Mouse (Mus musculus): ENCODE results near the gene Ribc2.

Gene Ribc2

GRCm38 (mm10) chr15:85131275-85132192, at the start of gene Ribc2, which contains the start of gene Smc1b:
Gene Ribc2, plus strand, starts transcription at chr15:85132078.
Gene Smc1b, minus strand, starts transcription at chr15:85131964.
- peak; percentile 61 for DNase-seq

- DNase-seq, result no peak
Measured at GRCm38 (mm10) chr15:85085641-85086040, 46.2 kb upstream of the Ribc2 start.

- no peak for DNase-seq
Measured at GRCm38 (mm10) chr15:85132193-85132520, 279 bp downstream of the Ribc2 start.

- no peak for DNase-seq
Measured at GRCm38 (mm10) chr15:85135143-85135542, 3.3 kb downstream of the Ribc2 start.

GRCm38 (mm10) chr15:85141290-85141689, 9.4 kb downstream of the Ribc2 start:
- no peak for DNase-seq

GRCm38 (mm10) chr15:85142441-85142840, 10.6 kb downstream of the Ribc2 start:
- DNase-seq, result no peak

- no peak for DNase-seq
Measured at GRCm38 (mm10) chr15:85143161-85143560, 11.3 kb downstream of the Ribc2 start.

GRCm38 (mm10) chr15:85143747-85144146, 11.9 kb downstream of the Ribc2 start:
- no peak for DNase-seq

GRCm38 (mm10) chr15:85144249-85144648, 12.4 kb downstream of the Ribc2 start:
- no peak for DNase-seq

- DNase-seq, result peak; percentile 81
Measured at GRCm38 (mm10) chr15:85151433-85151918, 19.6 kb downstream of the Ribc2 start.

- DNase-seq, result peak; percentile 31
Measured at GRCm38 (mm10) chr15:85152577-85152976, 20.7 kb downstream of the Ribc2 start.

- DNase-seq, result no peak
Measured at GRCm38 (mm10) chr15:85154091-85154490, 22.2 kb downstream of the Ribc2 start.

- no peak for DNase-seq
Measured at GRCm38 (mm10) chr15:85156198-85156597, 24.3 kb downstream of the Ribc2 start.

- no peak for DNase-seq
Measured at GRCm38 (mm10) chr15:85161416-85161815, 29.5 kb downstream of the Ribc2 start.

GRCm38 (mm10) chr15:85162693-85163663, 31.1 kb downstream of the Ribc2 start:
- DNase-seq, result peak; percentile 25

- no peak for DNase-seq
Measured at GRCm38 (mm10) chr15:85166433-85166933, 34.6 kb downstream of the Ribc2 start.

- no peak for DNase-seq
Measured at GRCm38 (mm10) chr15:85167086-85167679, 35.3 kb downstream of the Ribc2 start.

- DNase-seq, result peak; percentile 34
Measured at GRCm38 (mm10) chr15:85172054-85172453, 40.2 kb downstream of the Ribc2 start.

- DNase-seq, result no peak
Measured at GRCm38 (mm10) chr15:85173425-85173824, 41.5 kb downstream of the Ribc2 start.

GRCm38 (mm10) chr15:85174060-85174459, 42.2 kb downstream of the Ribc2 start:
- no peak for DNase-seq

- peak; percentile 53 for DNase-seq
Measured at GRCm38 (mm10) chr15:85177576-85177975, 45.7 kb downstream of the Ribc2 start.

GRCm38 (mm10) chr15:85178172-85178571, 46.3 kb downstream of the Ribc2 start:
- DNase-seq, result no peak

All from lung, postnatal 14 days (tissue).